Mouse (Mus musculus): ENCODE measurements around the gene Mlst8. TPM values are rescaled to one million over a fixed set of nuclear protein-coding genes. Genes with fewer than 3 reads are reported as not detected.
A peak's percentile ranks its signal among the peaks of the same experiment; 100 is the strongest.

The Mlst8 gene
- polyA plus RNA-seq, 1 experiment from 2014 or later: 30.2 TPM

- DNase-seq (ENCODE audit: low spot score): no peak
- Histone ChIP-seq H3K4me1 (replicated peaks; ENCODE audit: control insufficient read depth, insufficient read depth, low read length) (peaks cover 6% of the 10 kb centered on the region), H3K9ac (no peak overlapping the region), H3K27me3 (ENCODE audit: control insufficient read depth, insufficient read depth, low read length) (no peaks in the 10 kb centered on the region), H3K4me3 (replicated peaks; ENCODE audit: low read length) (no peak overlapping the region), H3K9me3 (ENCODE audit: control insufficient read depth, low read length) (no peaks in the 10 kb centered on the region), H3K36me3 (replicated peaks; ENCODE audit: control insufficient read depth, insufficient read depth) (peaks cover 41% of the 10 kb centered on the region), H3K27ac (no peak overlapping the region), H3K4me2 (replicated peaks) (no peak overlapping the region)
- 47% methylated on average over 2 of the region's 2 CpGs for WGBS
- no peak for ATAC-seq (ENCODE audit: low FRiP score)
Measured at GRCm38 (mm10) chr17:24494627-24495335, 15.9 kb upstream of the Mlst8 start.

- ATAC-seq (ENCODE audit: low FRiP score) (no peak), DNase-seq (ENCODE audit: low spot score) (no peak)
- WGBS: 56% methylated on average over 4 of the region's 4 CpGs
- Histone ChIP-seq H3K27ac (0 out of 2 replicates have a peak overlapping the region, but pooled peaks have one; percentile 97), H3K4me2 (replicated peaks) (peak overlapping the region; percentile 90), H3K4me1 (replicated peaks; ENCODE audit: control insufficient read depth, insufficient read depth, low read length) (peaks cover 24% of the 10 kb centered on the region), H3K4me3 (replicated peaks; ENCODE audit: low read length) (peak overlapping the region; percentile 81; the same call in 1 of the 2 replicates), H3K36me3 (replicated peaks; ENCODE audit: control insufficient read depth, insufficient read depth) (no peaks in the 10 kb centered on the region), H3K27me3 (ENCODE audit: control insufficient read depth, insufficient read depth, low read length) (no peaks in the 10 kb centered on the region), H3K9ac (peak overlapping the region; percentile 92; the same call in 1 of the 2 replicates), H3K9me3 (ENCODE audit: control insufficient read depth, low read length) (no peaks in the 10 kb centered on the region)
Measured at GRCm38 (mm10) chr17:24490399-24490798, 11.5 kb upstream of the Mlst8 start.

- no peaks in the 10 kb centered on the region for H3K9me3 ChIP-seq (ENCODE audit: control insufficient read depth, low read length)
- ATAC-seq (ENCODE audit: low FRiP score) (peak; percentile 26; the same call in 1 of the 2 replicates), DNase-seq (ENCODE audit: low spot score) (no peak)
- peak overlapping the region; percentile 92 for H3K9ac ChIP-seq
- peak overlapping the region; percentile 90 for H3K4me2 ChIP-seq (replicated peaks)
- peaks cover 28% of the 10 kb centered on the region for H3K4me1 ChIP-seq (replicated peaks; ENCODE audit: control insufficient read depth, insufficient read depth, low read length)
- peak overlapping the region; percentile 97 for H3K27ac ChIP-seq
- no peaks in the 10 kb centered on the region for H3K27me3 ChIP-seq (ENCODE audit: control insufficient read depth, insufficient read depth, low read length)
- no peaks in the 10 kb centered on the region for H3K36me3 ChIP-seq (replicated peaks; ENCODE audit: control insufficient read depth, insufficient read depth)
- H3K4me3 ChIP-seq (replicated peaks; ENCODE audit: low read length): peak overlapping the region; percentile 81
- 8% methylated on average over 19 of the region's 19 CpGs for WGBS
Measured at GRCm38 (mm10) chr17:24489265-24490030, 10.6 kb upstream of the Mlst8 start.

GRCm38 (mm10) chr17:24488662-24489264 lies 9.9 kb upstream of the Mlst8 start:
- Histone ChIP-seq H3K27ac (peak overlapping the region; percentile 97), H3K9ac (peak overlapping the region; percentile 92), H3K4me3 (replicated peaks; ENCODE audit: low read length) (peak overlapping the region; percentile 81), H3K9me3 (ENCODE audit: control insufficient read depth, low read length) (no peaks in the 10 kb centered on the region), H3K27me3 (ENCODE audit: control insufficient read depth, insufficient read depth, low read length) (no peaks in the 10 kb centered on the region), H3K36me3 (replicated peaks; ENCODE audit: control insufficient read depth, insufficient read depth) (no peaks in the 10 kb centered on the region), H3K4me2 (replicated peaks) (peak overlapping the region; percentile 90), H3K4me1 (replicated peaks; ENCODE audit: control insufficient read depth, insufficient read depth, low read length) (peaks cover 28% of the 10 kb centered on the region)
- peak; percentile 58 for DNase-seq (ENCODE audit: low spot score)
- WGBS: under 1% methylated on average over 55 of the region's 81 CpGs
- peak; percentile 75 for ATAC-seq (ENCODE audit: low FRiP score)

- Histone ChIP-seq H3K4me3 (replicated peaks; ENCODE audit: low read length) (peak within 1 kb of the TSS; percentile 81), H3K36me3 (replicated peaks; ENCODE audit: control insufficient read depth, insufficient read depth) (no peaks in the 10 kb centered on the region), H3K27me3 (ENCODE audit: control insufficient read depth, insufficient read depth, low read length) (no peaks in the 10 kb centered on the region), H3K4me1 (replicated peaks; ENCODE audit: control insufficient read depth, insufficient read depth, low read length) (peaks cover 28% of the 10 kb centered on the region), H3K9ac (peak within 1 kb of the TSS; percentile 92), H3K4me2 (replicated peaks) (peak within 1 kb of the TSS; percentile 90), H3K9me3 (ENCODE audit: control insufficient read depth, low read length) (no peaks in the 10 kb centered on the region), H3K27ac (peak within 1 kb of the TSS; percentile 97)
- WGBS: under 1% methylated on average over 32 of the region's 45 CpGs
- DNase-seq (ENCODE audit: low spot score): peak; percentile 64
- peak; percentile 61 for ATAC-seq (ENCODE audit: low FRiP score)
Measured at GRCm38 (mm10) chr17:24488186-24488661, 9.3 kb upstream of the Mlst8 start, which contains the start of gene Caskin1. Gene Caskin1 (plus strand): TSS chr17:24488601.

- Histone ChIP-seq H3K4me2 (replicated peaks) (0 out of 2 replicates have a peak overlapping the region, but pooled peaks have one; percentile 8), H3K4me3 (replicated peaks; ENCODE audit: low read length) (no peak overlapping the region), H3K9ac (peak overlapping the region; percentile 41), H3K27ac (peak overlapping the region; percentile 75), H3K4me1 (replicated peaks; ENCODE audit: control insufficient read depth, insufficient read depth, low read length) (peaks cover 27% of the 10 kb centered on the region), H3K36me3 (replicated peaks; ENCODE audit: control insufficient read depth, insufficient read depth) (no peaks in the 10 kb centered on the region), H3K27me3 (ENCODE audit: control insufficient read depth, insufficient read depth, low read length) (no peaks in the 10 kb centered on the region), H3K9me3 (ENCODE audit: control insufficient read depth, low read length) (no peaks in the 10 kb centered on the region)
- ATAC-seq (ENCODE audit: low FRiP score): no peak
- peak; percentile 50 for DNase-seq (ENCODE audit: low spot score)
- WGBS: 47% methylated on average over 11 of the region's 11 CpGs
Measured at GRCm38 (mm10) chr17:24485090-24485860, 6.4 kb upstream of the Mlst8 start.

DNA sequence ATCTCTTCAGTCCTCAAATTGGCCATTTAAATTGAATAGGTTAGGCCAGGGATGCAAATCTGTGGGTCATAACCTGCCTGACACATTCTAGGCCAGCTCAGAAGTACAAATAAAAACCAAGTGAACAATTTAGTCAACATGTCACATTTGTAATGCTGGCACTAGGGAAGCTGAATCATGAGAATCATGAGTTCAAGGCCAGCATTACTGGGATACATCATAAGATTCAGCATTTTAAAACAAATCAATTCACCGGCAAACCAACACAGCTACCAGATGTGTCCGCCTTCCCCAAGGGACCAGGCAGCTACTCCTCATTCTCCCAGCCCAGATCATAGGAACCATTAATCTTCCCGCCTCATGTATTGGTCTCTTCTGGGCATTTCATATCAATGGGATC lies 4.6 kb upstream of the Mlst8 start:
- ATAC-seq (ENCODE audit: low FRiP score) (no peak), DNase-seq (ENCODE audit: low spot score) (no peak)
- Histone ChIP-seq H3K4me1 (replicated peaks; ENCODE audit: control insufficient read depth, insufficient read depth, low read length) (peaks cover 17% of the 10 kb centered on the region), H3K9me3 (ENCODE audit: control insufficient read depth, low read length) (no peaks in the 10 kb centered on the region), H3K4me2 (replicated peaks) (no peak overlapping the region), H3K27me3 (ENCODE audit: control insufficient read depth, insufficient read depth, low read length) (no peaks in the 10 kb centered on the region), H3K9ac (no peak overlapping the region), H3K4me3 (replicated peaks; ENCODE audit: low read length) (no peak overlapping the region), H3K27ac (no peak overlapping the region), H3K36me3 (replicated peaks; ENCODE audit: control insufficient read depth, insufficient read depth) (no peaks in the 10 kb centered on the region)
- WGBS: 66% methylated on average over 3 of the region's 3 CpGs

- H3K4me1 ChIP-seq (replicated peaks; ENCODE audit: control insufficient read depth, insufficient read depth, low read length): peaks cover 7% of the 10 kb centered on the region; the same call in 1 of the 2 replicates
- DNase-seq (ENCODE audit: low spot score): no peak
- no peak overlapping the region for H3K9ac ChIP-seq
- WGBS: 95% methylated on average over 20 of the region's 20 CpGs
- H3K27me3 ChIP-seq (ENCODE audit: control insufficient read depth, insufficient read depth, low read length): no peaks in the 10 kb centered on the region
- H3K4me2 ChIP-seq (replicated peaks): no peak overlapping the region
- H3K4me3 ChIP-seq (replicated peaks; ENCODE audit: low read length): no peak overlapping the region
- H3K36me3 ChIP-seq (replicated peaks; ENCODE audit: control insufficient read depth, insufficient read depth): peaks cover 10% of the 10 kb centered on the region; the same call in 1 of the 2 replicates
- no peaks in the 10 kb centered on the region for H3K9me3 ChIP-seq (ENCODE audit: control insufficient read depth, low read length)
- no peak overlapping the region for H3K27ac ChIP-seq
- no peak for ATAC-seq (ENCODE audit: low FRiP score)
Measured at GRCm38 (mm10) chr17:24481027-24481815, 2.3 kb upstream of the Mlst8 start.

Data from hindbrain, embryonic 14.5 days (tissue).